In the genomic region with DNA sequence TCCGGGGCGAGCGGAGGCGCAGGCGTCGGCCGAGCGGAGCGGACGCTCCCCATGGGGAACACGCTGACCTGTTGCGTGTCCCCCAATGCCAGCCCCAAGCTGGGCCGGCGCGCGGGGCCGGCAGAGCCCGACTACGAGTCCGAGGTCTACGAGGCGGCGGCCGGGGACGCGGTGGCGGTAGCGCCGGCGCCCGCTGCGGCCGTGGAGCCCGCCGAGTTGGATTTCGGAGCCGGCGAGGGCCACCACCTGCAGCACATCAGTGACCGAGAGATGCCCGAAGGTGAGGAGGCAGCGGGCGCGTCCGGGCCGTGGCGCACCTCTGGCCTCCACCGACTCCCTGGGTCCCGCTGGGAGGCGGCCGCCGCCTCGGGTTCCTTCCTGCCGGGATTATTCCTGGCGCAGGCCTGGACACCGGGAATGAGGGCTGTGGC, we compare ENCODE assay signal across 8 mouse cellular contexts. TPM values are rescaled to one million over a fixed set of nuclear protein-coding genes. Genes with fewer than 3 reads are reported as not detected.
A peak's percentile ranks its signal among the peaks of the same experiment; 100 is the strongest.
DNase-seq lines count a peak whose midpoint lies in the region; ATAC-seq and TF ChIP-seq lines count a peak whose summit lies in the region.

No protein-coding gene starts in this region.

- no peaks in the 10 kb centered on the region for H3K27me3 ChIP-seq in intestine, embryonic 14.5 days (replicated peaks; ENCODE audit: control insufficient read depth, insufficient read depth, low read length)
- no peaks in the 10 kb centered on the region for H3K27me3 ChIP-seq in liver, adult 2 months (ENCODE audit: control insufficient read depth, insufficient read depth, low read length)

- WGBS in intestine, embryonic 14.5 days, result under 1% methylated on average over 43 of the region's 55 CpGs
- WGBS in liver, adult 2 months, result 0% methylated on average over 55 of the region's 55 CpGs

- H3K4me1 ChIP-seq in intestine, embryonic 14.5 days (replicated peaks; ENCODE audit: control insufficient read depth, insufficient read depth, low read length), result peaks cover 17% of the 10 kb centered on the region
- H3K4me1 ChIP-seq in liver, adult 2 months (ENCODE audit: control insufficient read depth, insufficient read depth, low read length), result peaks cover 2% of the 10 kb centered on the region; the same call in 1 of the 2 replicates

- ATAC-seq in intestine, embryonic 14.5 days (replicated peaks; ENCODE audit: low FRiP score, low TSS enrichment, low read depth), result no peak

- no peaks in the 10 kb centered on the region for H3K36me3 ChIP-seq in intestine, embryonic 14.5 days (ENCODE audit: control insufficient read depth, insufficient read depth, low read length)
- no peaks in the 10 kb centered on the region; the same call in 1 of the 2 replicates for H3K36me3 ChIP-seq in liver, adult 2 months (ENCODE audit: control insufficient read depth, insufficient read depth, low read length)

- TF ChIP-seq CTCF in liver, adult 2 months (IDR thresholded peaks at IDR 0.05; ENCODE audit: low read depth, low read length), result no peak

- no peaks in the 10 kb centered on the region for H3K9me3 ChIP-seq in intestine, embryonic 14.5 days (ENCODE audit: control insufficient read depth, low read length)

- peak overlapping the region; percentile 77 for H3K9ac ChIP-seq in intestine, embryonic 14.5 days (ENCODE audit: low read length)
- H3K9ac ChIP-seq in liver, adult 2 months (ENCODE audit: low read depth, low read length), result peak overlapping the region; percentile 93

- TF ChIP-seq POLR2A in liver, adult 2 months (IDR thresholded peaks at IDR 0.05; ENCODE audit: extremely low read depth, insufficient read depth, low read length), result no peak

- peaks cover 10% of the 10 kb centered on the region for H3K79me2 ChIP-seq in liver, adult 2 months (ENCODE audit: control insufficient read depth, insufficient read depth, low read length)

- peak overlapping the region; percentile 82 for H3K4me2 ChIP-seq in intestine, embryonic 14.5 days (ENCODE audit: low read length)

- peak overlapping the region; percentile 43; the same call in 1 of the 2 replicates for H3K27ac ChIP-seq in intestine, embryonic 14.5 days (ENCODE audit: low read depth)
- peak overlapping the region; percentile 63 for H3K27ac ChIP-seq in liver, adult 2 months (replicated peaks; ENCODE audit: insufficient read depth, low read depth, low read length)

- peak; percentile 19 to 25 for DNase-seq in left cerebral cortex, adult 18-20 months (ENCODE audit: low spot score in 2 of 2)
- no peak for DNase-seq in left cerebral cortex, adult 11 months (ENCODE audit: low spot score)
- peak; percentile 40 to 53 for DNase-seq in cerebellum, postnatal 36 days
- DNase-seq in gastrocnemius, postnatal 25 days, result peak; percentile 52
- DNase-seq in intestine, embryonic 14.5 days (ENCODE audit: low spot score), result peak; percentile 78
- DNase-seq in liver, adult 2 months (ENCODE audit: extremely low read depth, low read depth, low spot score), result no peak
- peak; percentile 77 for DNase-seq in neural tube, embryonic 10.5 days (ENCODE audit: extremely low spot score, low spot score)
- DNase-seq in urinary bladder, postnatal 25 days (ENCODE audit: low spot score), result peak; percentile 40

- peak overlapping the region; percentile 77 for H3K4me3 ChIP-seq in intestine, embryonic 14.5 days (ENCODE audit: low read depth, low read length)
- peak overlapping the region; percentile 74 for H3K4me3 ChIP-seq in liver, adult 2 months (ENCODE audit: insufficient read depth, low read depth, low read length)

RNA-seq across cellular contexts. Expression of gene Ccnyl1, which starts 0.9 kb away (rescaled TPM):
- total RNA-seq in left cerebral cortex, adult 18-20 months (2021), result 10 to 100 TPM; 20.5 to 22.0 TPM
- total RNA-seq in gastrocnemius, postnatal 25 days (2021), result 10 to 100 TPM; 19.7 to 20.5 TPM
- 7.2 and 8.5 TPM in 2 replicates for polyA plus RNA-seq in intestine, embryonic 14.5 days (2014; fragmentation: Nextera tagmentation; extraction: Ambion mirVana)
- total RNA-seq in liver, adult 2 months (2014; rRNA removed), result 3.6 and 3.9 TPM in 2 replicates
- 5.8 and 6.0 TPM in 2 replicates for polyA plus RNA-seq in liver, adult 2 months (2012; rRNA removed)

RNA-seq across cellular contexts. Expression of gene Fzd5, which starts 46.4 kb away (rescaled TPM):
- 1 to 10 TPM; 1.4 to 1.8 TPM for total RNA-seq in left cerebral cortex, adult 18-20 months (2021)
- total RNA-seq in gastrocnemius, postnatal 25 days (2021), result 1 to 10 TPM; 1.5 to 2.0 TPM
- 7.0 and 9.0 TPM in 2 replicates for polyA plus RNA-seq in intestine, embryonic 14.5 days (2014; fragmentation: Nextera tagmentation; extraction: Ambion mirVana)
- total RNA-seq in liver, adult 2 months (2014; rRNA removed), result 3.1 and 4.0 TPM in 2 replicates
- 4.7 and 4.9 TPM in 2 replicates for polyA plus RNA-seq in liver, adult 2 months (2012; rRNA removed)

Comparison
In these comparisons a context has a peak if more than half of its experiments do, and no peak if none do; other contexts are left out.
1. DNase-seq: peak in left cerebral cortex, adult 18-20 months (2 of 2), cerebellum, postnatal 36 days (2 of 2), gastrocnemius, postnatal 25 days (single experiment), intestine, embryonic 14.5 days (single experiment), neural tube, embryonic 10.5 days (single experiment) and urinary bladder, postnatal 25 days (single experiment); none in left cerebral cortex, adult 11 months (single experiment) and liver, adult 2 months (single experiment).